Mouse (Mus musculus) liver, postnatal 0 days (tissue): ENCODE measurements at regions not wholly inside any gene's neighbourhood (a gene's known extent, or its start where the extent isn't known, plus 50 kb on each side); places are given as distances from the start of the nearest gene placed in this dataset.

Experiments
- CTCF ChIP-seq: sonication (generic); IDR thresholded peaks from 2 replicates; pipeline ENCODE4 v1.5.1; 2016; ENCODE audit warnings: antibody characterized with exemption, low read depth
- EP300 ChIP-seq: IDR thresholded peaks from 2 replicates; pipeline ENCODE4 v1.6.1; 2016; ENCODE audit warnings: antibody characterized with exemption, low read depth, mild to moderate bottlenecking

GRCm38 (mm10) chr13:90404392-90404791 lies 315.0 kb upstream of the Xrcc4 start:
- TF ChIP-seq CTCF (no peak), EP300 (no peak)
